Mouse (Mus musculus) limb, embryonic 14.5 days (tissue): ENCODE measurements at regions not wholly inside any gene's neighbourhood (a gene's known extent, or its start where the extent isn't known, plus 50 kb on each side); places are given as distances from the start of the nearest gene placed in this dataset.

Source experiments
- ATAC-seq: fragments of 200-750 bp; cut with Nextera tagmentation; 2 replicates; pipeline ENCODE4 v1.8.0; 2017; ENCODE audit warnings: low read depth, moderate number of reproducible peaks, moderate TSS enrichment; ENCODE audit not compliant: low FRiP score
- DNase-seq: peaks from one replicate; pipeline ENCODE4 v3.0.0-alpha.2; 2015; ENCODE audit warnings: low spot score
- H3K27ac ChIP-seq: fragments of 300-500 bp; sonication (generic); replicated peaks from 2 replicates; pipeline ENCODE4 v1.5.1; 2014; ENCODE audit warnings: low read depth, mild to moderate bottlenecking, low read length, moderate library complexity, mixed read lengths
- H3K27me3 ChIP-seq: fragments of 300-500 bp; sonication (generic); 2 replicates; pipeline ENCODE4 v1.6.1; 2014; ENCODE audit warnings: low read length, mixed read lengths; ENCODE audit not compliant: control insufficient read depth, insufficient read depth
- H3K36me3 ChIP-seq: fragments of 300-500 bp; sonication (generic); 2 replicates; pipeline ENCODE4 v1.6.1; 2014; ENCODE audit warnings: mild to moderate bottlenecking, low read length, moderate library complexity, mixed read lengths; ENCODE audit not compliant: control insufficient read depth, insufficient read depth
- H3K4me1 ChIP-seq: fragments of 300-500 bp; sonication (generic); 2 replicates; pipeline ENCODE4 v1.6.1; 2014; ENCODE audit warnings: antibody characterized with exemption, low read length, mixed read lengths; ENCODE audit not compliant: control insufficient read depth, insufficient read depth
- H3K4me2 ChIP-seq: fragments of 300-500 bp; sonication (generic); replicated peaks from 2 replicates; pipeline ENCODE4 v1.6.1; 2014; ENCODE audit warnings: low read depth, mild to moderate bottlenecking, low read length, moderate library complexity; ENCODE audit not compliant: severe bottlenecking
- H3K4me3 ChIP-seq: fragments of 300-500 bp; sonication (generic); replicated peaks from 2 replicates; pipeline ENCODE4 v1.5.1; 2014; ENCODE audit warnings: low read length
- H3K9ac ChIP-seq: fragments of 300-500 bp; sonication (generic); 2 replicates; pipeline ENCODE4 v1.6.1; 2014; ENCODE audit warnings: mild to moderate bottlenecking, low read depth, low read length, moderate library complexity; ENCODE audit not compliant: severe bottlenecking
- H3K9me3 ChIP-seq: fragments of 300-500 bp; sonication (generic); 2 replicates; pipeline ENCODE4 v1.6.1; 2016; ENCODE audit warnings: low read length; ENCODE audit not compliant: control insufficient read depth
- POLR2A ChIP-seq: fragments of 200-500 bp; IDR thresholded peaks from 2 replicates; pipeline ENCODE4 v1.8.0; 2012; ENCODE audit warnings: inconsistent platforms, mild to moderate bottlenecking, moderate library complexity, borderline replicate concordance; ENCODE audit not compliant: insufficient read depth, insufficient read length; ENCODE audit errors: extremely low read depth
- WGBS: fragments of 180-500 bp; shearing (Covaris S2); extraction: QIAGEN DNeasy Blood & Tissue Kit; methylation state at CpG from one replicate; pipeline ENCODE4 v1.1.7; 2014; 5-methylcytosine and 5-hydroxymethylcytosine counted together

DNA sequence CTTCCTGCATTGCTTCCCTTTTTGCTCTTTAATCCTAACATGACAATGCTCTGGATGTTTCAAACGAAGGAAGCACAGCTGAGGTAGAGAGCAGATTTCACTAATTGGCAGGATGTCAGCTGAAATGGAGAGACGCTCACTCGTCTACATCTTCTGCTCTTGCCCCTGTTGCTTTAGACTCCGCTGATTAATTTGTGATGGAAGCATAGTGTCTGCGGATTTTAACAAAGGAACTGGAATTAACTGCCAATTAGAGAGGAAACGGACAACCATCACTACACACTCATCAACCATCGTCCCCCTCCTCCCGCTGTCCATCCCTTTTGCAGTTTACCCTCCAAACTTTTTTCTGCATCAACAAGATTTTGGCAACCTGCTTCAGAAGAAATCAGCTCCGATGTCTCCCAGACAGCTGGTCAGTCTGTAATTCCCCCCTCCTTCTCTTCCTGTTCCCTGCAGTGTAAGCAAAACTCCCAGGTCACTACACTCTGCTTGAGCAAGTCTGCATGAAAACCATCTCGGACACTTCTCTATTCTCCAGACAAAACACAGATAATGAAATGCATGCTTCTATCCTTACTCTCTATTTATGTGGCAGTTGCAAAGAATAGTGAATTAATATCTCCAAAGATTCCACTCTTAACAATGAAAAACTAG, 2905.6 kb upstream of the 5930422O12Rik start:
- ATAC-seq (no peak), DNase-seq (no peak)
- Histone ChIP-seq H3K4me3 (no peak overlapping the region), H3K36me3 (no peaks in the 10 kb centered on the region), H3K9ac (no peak overlapping the region), H3K4me1 (no peaks in the 10 kb centered on the region), H3K9me3 (no peaks in the 10 kb centered on the region), H3K27ac (no peak overlapping the region), H3K4me2 (no peak overlapping the region), H3K27me3 (no peaks in the 10 kb centered on the region)
- no peak for TF ChIP-seq POLR2A
- 45% methylated on average over 10 of the region's 10 CpGs for WGBS

DNA sequence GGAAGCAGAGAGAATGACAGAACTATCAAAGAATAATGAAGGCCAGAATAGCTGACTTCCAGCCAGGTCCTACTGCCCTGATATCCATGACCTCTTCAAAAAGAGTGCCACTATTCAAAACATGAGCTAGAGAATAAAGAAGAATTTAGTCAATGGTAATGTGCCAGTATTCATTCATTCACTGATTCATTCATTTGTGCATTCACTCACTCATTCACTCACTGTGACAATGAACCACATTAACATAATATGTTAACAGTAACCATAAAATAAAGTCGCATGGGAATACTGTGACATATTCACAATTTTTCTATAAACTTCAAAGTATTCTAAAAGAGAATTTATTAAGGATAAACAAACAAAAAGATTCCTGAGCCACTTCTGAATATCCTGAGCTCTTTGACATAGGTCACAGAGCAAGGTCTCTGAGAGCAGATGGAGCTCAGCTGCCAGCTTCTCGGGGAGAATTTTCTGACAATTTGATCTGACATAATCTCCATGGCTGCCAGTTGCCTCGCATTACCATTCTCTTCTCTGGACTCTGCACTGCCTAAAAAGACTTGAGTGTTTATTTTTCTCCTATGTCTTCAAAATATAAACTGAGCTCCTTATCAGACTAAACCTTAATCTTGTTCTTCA, 2895.5 kb upstream of the 5930422O12Rik start:
- no peaks in the 10 kb centered on the region for H3K9me3 ChIP-seq
- 75% methylated on average over 3 of the region's 3 CpGs for WGBS
- H3K4me3 ChIP-seq: no peak overlapping the region
- ATAC-seq (no peak), DNase-seq (no peak)
- no peak overlapping the region for H3K9ac ChIP-seq
- H3K27ac ChIP-seq: no peak overlapping the region
- no peak for TF ChIP-seq POLR2A
- H3K4me1 ChIP-seq: no peaks in the 10 kb centered on the region
- no peaks in the 10 kb centered on the region for H3K27me3 ChIP-seq
- no peak overlapping the region for H3K4me2 ChIP-seq
- no peaks in the 10 kb centered on the region for H3K36me3 ChIP-seq

DNA sequence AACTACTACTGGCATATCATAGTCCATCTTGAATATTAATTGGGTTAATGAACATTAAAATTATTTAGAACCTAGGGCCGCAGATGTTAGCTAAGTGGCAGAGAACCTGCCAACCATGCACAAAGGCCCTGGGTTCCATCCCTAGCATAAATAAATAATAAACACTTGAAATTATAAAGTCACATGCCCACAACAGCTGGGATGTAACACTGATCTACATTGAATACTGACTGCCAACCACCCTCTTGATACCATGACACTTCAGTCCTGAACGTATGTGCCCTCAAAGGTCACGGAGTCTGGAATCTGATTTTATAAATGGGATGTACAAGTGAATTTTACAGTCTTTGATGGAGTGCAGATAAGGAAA, 2895.0 kb upstream of the 5930422O12Rik start:
- WGBS: 76% methylated on average over 3 of the region's 3 CpGs
- no peak overlapping the region for H3K4me3 ChIP-seq
- no peak overlapping the region for H3K9ac ChIP-seq
- H3K9me3 ChIP-seq: no peaks in the 10 kb centered on the region
- no peaks in the 10 kb centered on the region for H3K36me3 ChIP-seq
- no peak overlapping the region for H3K27ac ChIP-seq
- ATAC-seq (no peak), DNase-seq (no peak)
- no peaks in the 10 kb centered on the region for H3K4me1 ChIP-seq
- TF ChIP-seq POLR2A: no peak
- no peaks in the 10 kb centered on the region for H3K27me3 ChIP-seq
- H3K4me2 ChIP-seq: no peak overlapping the region

DNA sequence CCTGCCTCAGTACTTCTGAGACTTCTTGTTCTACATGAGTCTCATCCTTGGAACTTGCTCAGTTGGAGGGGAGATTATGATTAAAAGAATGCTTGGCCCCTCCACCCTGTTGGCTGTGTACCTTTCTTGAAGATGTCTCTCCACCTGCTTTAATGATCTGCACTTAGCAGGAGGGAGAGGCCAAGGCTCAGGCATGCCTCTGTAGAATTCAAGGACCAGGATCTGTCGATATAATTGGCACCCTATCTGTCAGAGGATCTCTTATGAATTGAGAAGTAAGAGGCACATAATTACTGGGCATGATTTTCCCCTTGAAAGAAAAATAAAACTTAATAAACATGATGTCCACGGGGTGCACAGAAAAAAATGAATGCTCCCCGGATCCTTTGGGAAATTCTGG, 2893.1 kb upstream of the 5930422O12Rik start:
- no peak for ATAC-seq
- 70% methylated on average over 3 of the region's 3 CpGs for WGBS
- no peaks in the 10 kb centered on the region for H3K36me3 ChIP-seq

DNA sequence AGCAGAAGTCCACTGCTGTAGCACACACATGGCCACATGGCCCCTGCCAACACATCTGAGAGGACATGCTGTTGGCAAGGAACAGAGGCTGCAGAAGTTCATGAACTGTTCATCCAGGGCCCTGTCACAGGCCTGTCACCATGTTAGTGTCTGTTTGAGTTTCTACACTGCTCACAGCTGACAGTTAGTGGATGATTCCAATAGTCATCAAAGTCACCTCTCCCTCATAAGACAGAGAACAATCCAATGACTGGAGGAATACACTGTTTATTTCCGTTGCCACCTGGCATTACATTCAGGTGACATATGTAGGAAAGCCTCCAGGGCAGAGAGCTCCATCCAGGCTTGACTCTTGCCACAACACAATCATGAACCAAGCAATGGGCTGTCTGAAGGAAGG, 2886.3 kb upstream of the 5930422O12Rik start:
- H3K4me3 ChIP-seq: no peak overlapping the region
- TF ChIP-seq POLR2A: no peak
- no peak overlapping the region for H3K9ac ChIP-seq
- H3K9me3 ChIP-seq: no peaks in the 10 kb centered on the region
- no peak overlapping the region for H3K4me2 ChIP-seq
- H3K4me1 ChIP-seq: no peaks in the 10 kb centered on the region
- no peaks in the 10 kb centered on the region for H3K36me3 ChIP-seq
- no peak for ATAC-seq
- WGBS: 77% methylated on average over 1 of the region's 1 CpGs
- no peak overlapping the region for H3K27ac ChIP-seq
- DNase-seq: no peak
- no peaks in the 10 kb centered on the region for H3K27me3 ChIP-seq

More for the DNA sequence above, 2893.1 kb upstream of the 5930422O12Rik start:
- Histone ChIP-seq H3K9ac (no peak overlapping the region), H3K27ac (no peak overlapping the region), H3K9me3 (no peaks in the 10 kb centered on the region), H3K4me1 (no peaks in the 10 kb centered on the region), H3K4me3 (no peak overlapping the region), H3K4me2 (no peak overlapping the region), H3K27me3 (no peaks in the 10 kb centered on the region)
- TF ChIP-seq POLR2A: no peak
- DNase-seq: no peak

DNA sequence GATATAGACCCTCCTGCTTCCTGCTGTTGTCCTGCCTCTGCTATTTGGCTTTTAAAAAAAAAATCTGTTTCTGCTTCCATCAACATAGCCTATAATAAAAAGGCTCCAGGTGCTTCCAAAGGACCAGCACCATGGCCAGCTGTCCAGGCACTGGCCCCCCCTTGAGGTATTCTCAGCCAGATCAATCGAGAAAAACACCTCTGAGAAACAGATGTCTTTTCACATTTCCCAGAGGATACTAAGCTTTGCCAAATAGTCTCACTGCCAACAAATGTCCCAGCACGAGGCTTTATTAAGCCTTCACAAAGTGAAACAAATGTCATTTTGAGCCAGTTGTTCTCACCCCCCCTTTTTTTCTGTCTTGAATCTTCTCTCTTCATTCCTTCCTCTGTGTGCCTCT, 2880.7 kb upstream of the 5930422O12Rik start:
- 15% methylated on average over 2 of the region's 2 CpGs for WGBS
- Histone ChIP-seq H3K4me1 (no peaks in the 10 kb centered on the region), H3K9ac (no peak overlapping the region), H3K36me3 (no peaks in the 10 kb centered on the region), H3K4me2 (no peak overlapping the region), H3K4me3 (no peak overlapping the region), H3K9me3 (no peaks in the 10 kb centered on the region), H3K27me3 (no peaks in the 10 kb centered on the region), H3K27ac (no peak overlapping the region)
- peak; percentile 72 for ATAC-seq
- peak; percentile 56 for DNase-seq
- TF ChIP-seq POLR2A: no peak
